Mouse (Mus musculus): ENCODE results near the gene Mrrf. TPM values are rescaled to one million over a fixed set of nuclear protein-coding genes. Genes with fewer than 3 reads are reported as not detected.

Gene Mrrf
- polyA plus RNA-seq, 1 experiment from 2014 or later, result 35.1 TPM

DNA sequence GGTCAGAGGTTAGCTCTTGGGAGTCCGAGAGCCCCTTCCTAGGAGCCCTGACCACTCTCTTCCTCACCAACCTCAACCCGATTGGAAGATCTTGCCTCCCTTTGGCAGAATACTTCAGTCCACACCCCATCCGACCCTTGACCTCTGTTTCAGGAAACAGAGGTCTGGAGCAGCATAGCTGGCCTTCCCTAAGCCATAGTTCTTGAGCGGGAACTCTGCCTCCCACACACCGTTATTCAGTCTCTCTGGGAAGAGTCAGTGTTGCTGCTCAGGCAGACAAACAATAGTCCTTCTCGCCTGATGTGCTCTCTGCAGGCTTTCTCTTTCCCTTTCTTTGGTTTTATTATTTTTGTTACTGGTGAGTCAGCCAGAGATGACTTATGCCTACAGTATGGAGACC lies 36.5 kb upstream of the Mrrf start:
- Histone ChIP-seq H3K9ac (ENCODE audit: low read depth, low read length) (no peak overlapping the region; the same call in 1 of the 2 replicates), H3K36me3 (ENCODE audit: control insufficient read depth, insufficient read depth, low read length) (no peaks in the 10 kb centered on the region), H3K27ac (replicated peaks; ENCODE audit: low read depth, low read length) (no peak overlapping the region), H3K9me3 (ENCODE audit: control insufficient read depth, low read length) (no peaks in the 10 kb centered on the region), H3K4me1 (ENCODE audit: control insufficient read depth, insufficient read depth, low read length) (peaks cover 15% of the 10 kb centered on the region), H3K27me3 (replicated peaks; ENCODE audit: control insufficient read depth, insufficient read depth, low read length) (peaks cover 99% of the 10 kb centered on the region), H3K4me3 (ENCODE audit: low read depth, low read length) (no peak overlapping the region), H3K4me2 (ENCODE audit: low read depth, low read length) (no peak overlapping the region; the same call in 1 of the 2 replicates)
- ATAC-seq (ENCODE audit: low read depth), result no peak
- 21% methylated on average over 6 of the region's 6 CpGs for WGBS
- DNase-seq (ENCODE audit: low spot score), result no peak

DNA sequence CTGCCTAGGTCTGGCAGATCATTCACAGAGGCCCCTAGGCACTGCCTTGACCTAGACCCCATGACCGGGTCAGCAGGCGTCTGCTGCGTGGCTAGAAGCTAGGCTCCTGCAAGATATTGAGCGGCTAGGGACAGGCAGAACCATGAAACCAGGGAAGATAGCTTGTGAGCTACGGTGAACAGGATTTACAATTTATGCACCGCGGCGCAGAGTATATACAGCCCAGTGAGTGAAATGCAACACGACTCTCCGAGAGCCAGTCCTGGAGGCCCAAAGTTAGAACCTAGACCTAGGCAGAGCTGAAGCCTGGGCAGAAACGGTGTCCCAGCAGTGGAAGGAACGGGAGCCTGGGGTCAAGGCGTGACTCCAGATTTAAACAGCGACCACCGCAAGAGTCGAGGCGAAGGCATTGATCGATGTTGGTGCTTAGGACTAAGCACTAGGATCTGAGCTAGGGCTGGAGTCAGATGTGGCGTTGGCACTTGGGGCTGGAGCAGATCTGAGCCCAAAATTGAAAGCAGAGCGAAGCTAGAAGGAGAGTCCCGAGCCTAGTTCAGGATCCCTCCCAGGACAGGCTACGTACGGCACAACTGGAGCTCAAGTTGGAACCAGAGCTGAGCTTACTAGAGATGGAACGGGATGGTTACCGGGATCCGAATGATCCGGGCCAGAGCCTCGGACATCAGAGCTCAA lies 34.2 kb upstream of the Mrrf start:
- DNase-seq (ENCODE audit: low spot score) (no peak), ATAC-seq (ENCODE audit: low read depth) (no peak)
- Histone ChIP-seq H3K9ac (ENCODE audit: low read depth, low read length) (peak overlapping the region; percentile 76), H3K4me1 (ENCODE audit: control insufficient read depth, insufficient read depth, low read length) (peaks cover 17% of the 10 kb centered on the region), H3K4me2 (ENCODE audit: low read depth, low read length) (peak overlapping the region; percentile 77), H3K4me3 (ENCODE audit: low read depth, low read length) (peak overlapping the region; percentile 56), H3K27me3 (replicated peaks; ENCODE audit: control insufficient read depth, insufficient read depth, low read length) (peaks cover 99% of the 10 kb centered on the region), H3K9me3 (ENCODE audit: control insufficient read depth, low read length) (no peaks in the 10 kb centered on the region), H3K36me3 (ENCODE audit: control insufficient read depth, insufficient read depth, low read length) (no peaks in the 10 kb centered on the region), H3K27ac (replicated peaks; ENCODE audit: low read depth, low read length) (peak overlapping the region; percentile 40)
- 6% methylated on average over 28 of the region's 28 CpGs for WGBS

DNA sequence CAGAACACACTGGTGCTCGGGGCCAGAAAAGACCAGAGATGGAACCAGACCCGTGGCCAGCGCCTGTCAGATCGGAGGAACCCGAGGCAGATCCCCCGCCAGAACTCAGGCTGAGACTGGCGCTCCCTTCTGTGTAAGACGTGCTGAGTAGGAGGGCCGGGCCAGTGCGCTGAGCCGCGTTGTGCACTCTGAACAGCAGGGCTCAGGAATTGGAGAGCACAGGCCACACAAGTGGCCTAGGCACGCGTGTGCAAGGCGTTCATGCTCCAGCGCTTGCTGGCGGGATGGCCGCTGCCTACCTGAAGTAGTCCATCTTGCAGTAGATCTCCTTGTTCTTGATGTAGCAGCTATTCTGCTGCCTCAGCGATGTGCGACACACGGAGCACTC lies 33.6 kb upstream of the Mrrf start:
- peak overlapping the region; percentile 76 for H3K9ac ChIP-seq (ENCODE audit: low read depth, low read length)
- H3K9me3 ChIP-seq (ENCODE audit: control insufficient read depth, low read length), result no peaks in the 10 kb centered on the region
- no peaks in the 10 kb centered on the region for H3K36me3 ChIP-seq (ENCODE audit: control insufficient read depth, insufficient read depth, low read length)
- H3K27ac ChIP-seq (replicated peaks; ENCODE audit: low read depth, low read length), result peak overlapping the region; percentile 53
- peaks cover 17% of the 10 kb centered on the region for H3K4me1 ChIP-seq (ENCODE audit: control insufficient read depth, insufficient read depth, low read length)
- H3K4me2 ChIP-seq (ENCODE audit: low read depth, low read length), result peak overlapping the region; percentile 77
- H3K4me3 ChIP-seq (ENCODE audit: low read depth, low read length), result peak overlapping the region; percentile 56
- 3% methylated on average over 15 of the region's 21 CpGs for WGBS
- H3K27me3 ChIP-seq (replicated peaks; ENCODE audit: control insufficient read depth, insufficient read depth, low read length), result peaks cover 98% of the 10 kb centered on the region
- DNase-seq (ENCODE audit: low spot score) (no peak), ATAC-seq (ENCODE audit: low read depth) (peak; percentile 58; the same call in 1 of the 2 replicates)

DNA sequence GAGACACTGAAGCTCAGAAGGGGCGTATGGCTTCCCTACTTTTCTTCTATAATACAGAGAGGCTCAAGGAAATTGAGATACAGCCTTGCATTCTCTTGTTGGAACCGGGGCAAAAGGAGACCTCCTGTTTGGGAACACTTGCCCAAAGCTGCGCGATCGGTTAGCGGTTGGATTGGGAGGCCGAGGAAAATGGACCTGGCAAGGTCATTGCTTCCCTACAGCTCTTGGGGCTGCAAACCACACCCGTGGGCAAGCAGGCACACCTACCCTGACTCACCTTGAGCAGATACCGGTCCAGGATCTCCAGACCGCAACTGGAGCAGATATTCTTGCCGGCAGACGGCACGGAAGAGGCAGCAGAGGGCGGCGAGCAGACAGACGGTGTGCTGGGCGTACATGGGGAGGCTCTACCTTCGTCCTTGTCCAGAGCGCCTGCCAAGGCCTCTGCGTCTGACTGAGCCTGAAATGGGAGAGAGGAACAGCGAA lies 33.1 kb upstream of the Mrrf start:
- H3K36me3 ChIP-seq (ENCODE audit: control insufficient read depth, insufficient read depth, low read length), result no peaks in the 10 kb centered on the region
- peak overlapping the region; percentile 76 for H3K9ac ChIP-seq (ENCODE audit: low read depth, low read length)
- peak overlapping the region; percentile 53; the same call in 1 of the 2 replicates for H3K27ac ChIP-seq (replicated peaks; ENCODE audit: low read depth, low read length)
- H3K27me3 ChIP-seq (replicated peaks; ENCODE audit: control insufficient read depth, insufficient read depth, low read length), result peaks cover 98% of the 10 kb centered on the region
- H3K4me2 ChIP-seq (ENCODE audit: low read depth, low read length), result peak overlapping the region; percentile 77
- no peaks in the 10 kb centered on the region for H3K9me3 ChIP-seq (ENCODE audit: control insufficient read depth, low read length)
- H3K4me1 ChIP-seq (ENCODE audit: control insufficient read depth, insufficient read depth, low read length), result peaks cover 17% of the 10 kb centered on the region
- H3K4me3 ChIP-seq (ENCODE audit: low read depth, low read length), result peak overlapping the region; percentile 56
- WGBS, result 3% methylated on average over 16 of the region's 21 CpGs
- ATAC-seq (ENCODE audit: low read depth) (no peak), DNase-seq (ENCODE audit: low spot score) (no peak)

DNA sequence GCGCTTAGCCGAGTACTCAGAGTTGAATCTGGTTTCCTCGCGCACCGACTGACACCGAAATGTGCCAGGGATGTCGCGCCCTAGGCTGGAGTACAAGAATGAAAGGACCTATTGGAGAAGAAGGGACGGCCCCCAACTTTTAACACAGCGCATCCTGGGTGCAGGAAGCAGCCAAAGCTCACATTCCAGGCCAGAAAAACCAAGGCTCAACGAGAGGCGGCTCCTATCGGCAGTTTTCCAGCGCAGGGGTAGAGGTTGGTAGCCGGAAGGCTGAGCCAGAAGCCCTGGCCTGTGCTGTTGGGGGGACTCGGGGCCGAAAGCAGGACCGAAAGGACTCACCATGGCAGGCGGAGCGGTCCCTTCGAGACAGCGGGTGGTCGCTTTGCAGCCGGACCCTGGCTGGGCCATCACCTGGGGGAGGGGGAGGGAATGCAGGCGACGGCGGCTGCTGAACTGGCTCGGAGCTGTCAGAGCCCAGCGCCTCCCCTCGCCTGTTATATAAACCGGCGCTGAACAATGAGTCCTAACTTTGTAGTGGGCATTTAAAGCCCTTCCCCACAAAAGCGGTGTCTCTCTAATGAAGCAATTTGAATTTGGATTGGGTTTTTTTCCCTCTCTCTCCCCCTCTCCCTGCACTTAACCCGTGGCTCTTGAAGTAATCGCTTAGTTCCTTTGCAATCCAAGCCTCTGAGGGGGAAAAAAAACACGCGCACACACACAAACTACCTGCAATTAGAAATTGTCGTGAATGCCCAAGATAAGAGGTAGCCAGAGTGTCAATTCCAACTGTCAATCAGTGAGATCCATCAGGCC lies 32.4 kb upstream of the Mrrf start:
- ATAC-seq (ENCODE audit: low read depth) (no peak), DNase-seq (ENCODE audit: low spot score) (no peak)
- Histone ChIP-seq H3K4me1 (ENCODE audit: control insufficient read depth, insufficient read depth, low read length) (peaks cover 17% of the 10 kb centered on the region), H3K36me3 (ENCODE audit: control insufficient read depth, insufficient read depth, low read length) (no peaks in the 10 kb centered on the region), H3K9me3 (ENCODE audit: control insufficient read depth, low read length) (no peaks in the 10 kb centered on the region), H3K27me3 (replicated peaks; ENCODE audit: control insufficient read depth, insufficient read depth, low read length) (peaks cover 92% of the 10 kb centered on the region), H3K4me2 (ENCODE audit: low read depth, low read length) (peak overlapping the region; percentile 77), H3K4me3 (ENCODE audit: low read depth, low read length) (peak overlapping the region; percentile 56), H3K27ac (replicated peaks; ENCODE audit: low read depth, low read length) (peak overlapping the region; percentile 83), H3K9ac (ENCODE audit: low read depth, low read length) (peak overlapping the region; percentile 76)
- WGBS, result under 1% methylated on average over 30 of the region's 38 CpGs

DNA sequence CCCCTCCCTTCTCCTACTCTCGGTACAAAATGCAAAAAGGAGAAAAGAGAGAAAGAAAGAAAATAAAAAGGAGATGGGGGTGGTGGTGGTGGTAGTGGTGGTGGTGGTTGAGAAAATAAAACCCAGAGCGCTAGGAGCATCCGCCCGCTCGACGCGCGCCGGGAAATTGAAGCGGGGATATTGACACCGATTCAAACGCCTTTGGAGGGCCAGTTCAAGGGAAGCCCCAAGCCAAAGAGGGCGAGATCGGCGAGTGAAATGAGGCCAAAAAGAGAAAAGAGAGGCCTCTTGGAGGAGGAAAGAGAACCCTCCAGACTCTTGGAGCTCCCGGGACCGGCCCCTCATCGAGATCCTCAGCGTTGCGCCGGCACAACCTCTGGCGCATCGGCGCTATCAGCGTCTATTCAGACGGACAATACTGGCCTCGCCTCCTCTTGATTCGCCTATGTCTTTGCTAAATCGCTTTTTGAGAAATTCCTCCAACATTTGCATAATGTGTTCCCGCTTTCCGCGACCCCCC lies 31.7 kb upstream of the Mrrf start:
- no peak for ATAC-seq (ENCODE audit: low read depth)
- peaks cover 17% of the 10 kb centered on the region for H3K4me1 ChIP-seq (ENCODE audit: control insufficient read depth, insufficient read depth, low read length)
- H3K4me3 ChIP-seq (ENCODE audit: low read depth, low read length), result peak overlapping the region; percentile 56
- H3K36me3 ChIP-seq (ENCODE audit: control insufficient read depth, insufficient read depth, low read length), result no peaks in the 10 kb centered on the region
- peak overlapping the region; percentile 77 for H3K4me2 ChIP-seq (ENCODE audit: low read depth, low read length)
- DNase-seq (ENCODE audit: low spot score), result no peak
- peak overlapping the region; percentile 76 for H3K9ac ChIP-seq (ENCODE audit: low read depth, low read length)
- H3K27ac ChIP-seq (replicated peaks; ENCODE audit: low read depth, low read length), result peak overlapping the region; percentile 83
- no peaks in the 10 kb centered on the region for H3K9me3 ChIP-seq (ENCODE audit: control insufficient read depth, low read length)
- peaks cover 91% of the 10 kb centered on the region for H3K27me3 ChIP-seq (replicated peaks; ENCODE audit: control insufficient read depth, insufficient read depth, low read length)
- under 1% methylated on average over 29 of the region's 32 CpGs for WGBS

DNA sequence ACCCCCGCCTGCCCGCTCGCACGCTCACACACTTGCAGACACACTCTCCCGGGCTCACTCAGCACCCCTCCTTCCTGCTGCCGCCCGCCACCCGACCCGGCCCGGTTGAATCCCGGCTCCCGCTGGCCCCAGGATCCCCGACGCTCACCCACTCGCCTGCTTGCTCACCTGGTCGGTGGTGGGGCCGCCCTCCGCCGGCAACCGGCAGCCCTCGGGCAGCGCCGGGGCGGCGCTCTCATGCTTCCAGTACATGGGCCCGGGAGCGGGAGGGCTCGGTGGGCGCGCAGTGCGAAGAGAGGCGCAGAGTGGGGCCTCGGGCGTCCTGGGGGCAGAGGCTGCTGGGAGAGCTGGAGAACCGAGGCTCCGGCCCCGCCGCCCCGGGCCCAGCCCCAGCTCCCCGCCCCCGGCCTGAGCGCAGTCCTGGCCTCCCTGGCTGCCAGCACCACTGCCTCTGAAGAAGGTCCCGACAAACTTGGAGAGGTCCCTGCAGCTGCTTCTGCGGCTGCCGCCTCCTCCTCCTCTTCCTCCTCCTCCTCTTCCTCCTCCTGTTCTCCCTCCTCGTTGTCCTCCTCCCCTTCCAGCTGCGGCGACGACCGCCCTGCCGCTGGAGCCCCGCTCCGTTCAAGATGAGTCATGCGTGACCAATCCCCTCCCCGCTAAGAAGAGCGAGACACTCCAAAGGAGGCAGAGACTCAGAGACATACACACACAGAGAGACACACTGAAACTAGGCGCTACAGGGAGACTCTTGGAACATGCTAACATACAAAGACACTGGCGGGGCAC lies 31.0 kb upstream of the Mrrf start, which contains the start of gene Lhx6:
Gene Lhx6 (minus strand): TSS at position 453 of the 786 bp plus-strand sequence.
- H3K4me1 ChIP-seq (ENCODE audit: control insufficient read depth, insufficient read depth, low read length), result peaks cover 17% of the 10 kb centered on the region
- 2% methylated on average over 33 of the region's 58 CpGs for WGBS
- H3K9ac ChIP-seq (ENCODE audit: low read depth, low read length), result peak within 1 kb of the TSS; percentile 76
- no peaks in the 10 kb centered on the region for H3K36me3 ChIP-seq (ENCODE audit: control insufficient read depth, insufficient read depth, low read length)
- H3K4me2 ChIP-seq (ENCODE audit: low read depth, low read length), result peak within 1 kb of the TSS; percentile 77
- H3K27ac ChIP-seq (replicated peaks; ENCODE audit: low read depth, low read length), result peak within 1 kb of the TSS; percentile 83
- H3K4me3 ChIP-seq (ENCODE audit: low read depth, low read length), result peak within 1 kb of the TSS; percentile 56
- DNase-seq (ENCODE audit: low spot score), result peak; percentile 58
- peaks cover 88% of the 10 kb centered on the region for H3K27me3 ChIP-seq (replicated peaks; ENCODE audit: control insufficient read depth, insufficient read depth, low read length)
- no peaks in the 10 kb centered on the region for H3K9me3 ChIP-seq (ENCODE audit: control insufficient read depth, low read length)
- ATAC-seq (ENCODE audit: low read depth), result peak; percentile 35

DNA sequence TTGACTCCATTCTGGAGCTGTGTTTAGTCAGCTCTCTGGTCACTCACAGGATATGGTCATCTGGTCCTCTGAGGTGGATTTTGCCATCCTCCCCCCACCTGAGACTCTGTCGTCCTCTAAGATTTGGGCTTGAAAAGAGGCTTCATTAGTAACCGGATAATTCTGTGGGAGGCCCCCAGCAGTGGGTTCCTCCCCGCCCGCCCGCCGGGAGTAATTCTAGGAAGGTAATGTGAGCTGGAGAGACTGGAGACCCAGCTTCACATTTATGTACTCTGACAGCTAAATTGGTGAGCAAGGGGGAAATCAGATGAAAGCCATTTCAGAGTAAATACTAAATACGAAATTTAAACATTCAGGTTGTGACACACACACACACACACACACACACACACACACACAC lies 27.6 kb upstream of the Mrrf start:
- DNase-seq (ENCODE audit: low spot score), result no peak
- H3K9me3 ChIP-seq (ENCODE audit: control insufficient read depth, low read length), result no peaks in the 10 kb centered on the region
- no peak overlapping the region for H3K27ac ChIP-seq (replicated peaks; ENCODE audit: low read depth, low read length)
- H3K4me3 ChIP-seq (ENCODE audit: low read depth, low read length), result no peak overlapping the region
- peaks cover 59% of the 10 kb centered on the region for H3K27me3 ChIP-seq (replicated peaks; ENCODE audit: control insufficient read depth, insufficient read depth, low read length)
- ATAC-seq (ENCODE audit: low read depth), result no peak
- no peak overlapping the region for H3K9ac ChIP-seq (ENCODE audit: low read depth, low read length)
- 2% methylated on average over 7 of the region's 7 CpGs for WGBS
- no peaks in the 10 kb centered on the region for H3K36me3 ChIP-seq (ENCODE audit: control insufficient read depth, insufficient read depth, low read length)
- H3K4me2 ChIP-seq (ENCODE audit: low read depth, low read length), result no peak overlapping the region
- H3K4me1 ChIP-seq (ENCODE audit: control insufficient read depth, insufficient read depth, low read length), result peaks cover 6% of the 10 kb centered on the region; the same call in 1 of the 2 replicates
